Mouse (Mus musculus) liver, adult (tissue): ENCODE measurements around the gene Fndc3b.

ENCODE experiments used
- GATA4 ChIP-seq: IDR thresholded peaks from 2 replicates; pipeline ENCODE4 v1.6.1; 2014; ENCODE audit warnings: mild to moderate bottlenecking, low read length; ENCODE audit not compliant: insufficient replicate concordance

Fndc3b gene

GRCm38 (mm10) chr3:27710648-27711428 lies at the start of gene Fndc3b:
Gene Fndc3b, minus strand, starts transcription at chr3:27711307.
- TF ChIP-seq GATA4 = no peak

GRCm38 (mm10) chr3:27760278-27760677 lies 49.2 kb upstream of the Fndc3b start:
- TF ChIP-seq GATA4 = no peak

- no peak for TF ChIP-seq GATA4
Observed at GRCm38 (mm10) chr3:27758976-27759375, 47.9 kb upstream of the Fndc3b start.

DNA sequence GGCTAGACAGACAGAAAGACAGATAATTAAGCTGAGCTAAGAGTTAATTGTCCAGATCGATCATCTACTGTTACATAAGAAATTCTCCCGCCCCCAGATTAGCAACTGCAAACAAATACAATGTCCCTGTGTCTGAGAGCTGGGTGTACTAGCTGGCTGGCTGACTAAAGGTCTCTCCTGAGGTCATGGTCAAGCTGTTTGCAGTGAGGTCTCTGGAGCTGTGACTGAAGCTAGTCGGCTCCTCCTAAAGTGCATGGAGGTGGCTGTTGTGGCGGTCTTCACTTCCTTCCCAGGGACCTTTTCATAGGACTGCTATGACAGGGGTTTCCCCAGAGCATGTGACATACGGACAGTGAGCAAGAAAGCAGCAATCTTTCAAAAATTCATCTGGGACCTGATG lies 40.5 kb upstream of the Fndc3b start:
- 0 out of 2 replicates have a peak, but pooled peaks have one; percentile 10 for TF ChIP-seq GATA4

- no peak for TF ChIP-seq GATA4
Observed at GRCm38 (mm10) chr3:27751156-27751555, 40.0 kb upstream of the Fndc3b start.

DNA sequence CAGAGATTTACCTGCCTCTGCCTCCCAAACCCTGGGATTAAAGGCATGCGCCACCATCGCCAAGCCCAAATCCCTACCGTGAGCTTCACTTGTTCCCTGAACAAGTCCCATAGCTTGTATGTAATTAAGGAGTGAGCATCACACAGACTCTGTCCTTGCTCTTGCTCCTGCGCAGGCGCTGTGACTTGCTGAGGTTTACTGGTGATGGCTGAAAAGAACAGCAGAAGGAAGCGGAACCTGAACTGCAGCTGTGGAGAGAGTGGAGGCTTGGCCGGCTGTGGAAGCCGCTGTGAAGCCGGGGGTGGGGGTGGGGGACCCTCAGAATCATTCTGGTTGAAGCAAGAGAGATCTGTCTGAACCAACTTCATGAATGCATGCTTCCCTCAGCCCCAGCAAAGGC lies 34.5 kb upstream of the Fndc3b start:
- TF ChIP-seq GATA4 = no peak

- TF ChIP-seq GATA4 = no peak
Observed at GRCm38 (mm10) chr3:27744754-27745153, 33.6 kb upstream of the Fndc3b start.

DNA sequence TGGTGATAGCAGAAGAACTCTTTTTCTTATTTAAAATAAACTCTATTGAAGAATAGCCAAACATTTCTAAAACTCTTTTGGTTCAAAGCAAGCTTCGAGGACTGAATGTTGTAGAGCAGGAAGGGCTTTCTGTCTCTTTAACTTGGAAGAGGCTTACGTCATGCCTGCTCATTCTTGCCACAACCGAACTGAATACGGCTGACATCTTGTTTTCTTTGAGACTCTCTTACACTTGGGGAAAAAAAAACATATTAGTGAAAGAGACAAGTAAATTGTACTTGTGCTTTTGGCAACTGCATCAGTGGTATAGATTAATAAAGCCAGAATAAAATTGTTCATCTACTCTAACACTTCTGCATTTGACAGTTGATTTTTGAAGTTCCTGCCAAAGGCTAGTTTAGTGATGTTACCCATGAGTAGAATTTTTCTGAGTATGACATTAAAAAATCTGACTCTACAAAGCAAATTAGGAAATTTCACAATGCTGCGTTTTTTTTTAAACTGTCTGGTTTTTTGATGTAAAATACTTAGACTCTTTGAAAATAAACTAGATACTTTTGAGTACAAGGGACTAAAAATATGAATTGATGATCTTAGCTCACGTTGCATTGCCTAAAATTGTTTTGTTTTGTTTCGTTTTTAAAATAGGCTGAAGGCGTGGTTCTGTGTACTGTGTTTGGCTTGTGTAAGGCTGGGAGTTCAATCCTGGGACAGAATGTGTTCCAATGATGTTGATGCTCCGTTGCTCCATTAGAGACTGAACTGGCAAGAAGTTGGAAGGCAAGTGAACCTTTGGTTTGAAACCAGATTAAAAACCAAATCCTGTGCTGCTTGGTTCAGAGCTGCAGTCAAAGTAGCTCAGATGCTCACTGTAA lies 32.4 kb upstream of the Fndc3b start:
- no peak for TF ChIP-seq GATA4

DNA sequence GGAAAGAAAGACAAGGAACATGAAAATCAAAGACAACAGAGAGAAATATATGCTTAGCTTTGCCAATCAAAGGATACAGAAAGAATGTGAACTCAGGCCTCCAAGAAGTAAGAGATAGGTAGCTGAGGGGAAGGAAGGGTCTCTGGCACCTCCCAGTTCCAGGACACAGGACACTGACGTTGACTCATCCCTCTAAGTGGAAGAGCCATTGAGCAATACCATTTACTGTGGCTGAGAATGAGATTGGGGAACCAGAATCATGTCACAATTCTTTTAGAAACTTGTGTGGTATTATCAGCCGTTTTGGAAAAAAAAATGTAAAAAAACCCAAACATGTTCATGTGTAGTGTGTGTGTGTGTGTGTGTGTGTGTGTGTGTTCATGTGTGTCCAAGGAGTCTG lies 31.0 kb upstream of the Fndc3b start:
- TF ChIP-seq GATA4 = no peak

GRCm38 (mm10) chr3:27740136-27740535 lies 29.0 kb upstream of the Fndc3b start:
- TF ChIP-seq GATA4 = no peak

DNA sequence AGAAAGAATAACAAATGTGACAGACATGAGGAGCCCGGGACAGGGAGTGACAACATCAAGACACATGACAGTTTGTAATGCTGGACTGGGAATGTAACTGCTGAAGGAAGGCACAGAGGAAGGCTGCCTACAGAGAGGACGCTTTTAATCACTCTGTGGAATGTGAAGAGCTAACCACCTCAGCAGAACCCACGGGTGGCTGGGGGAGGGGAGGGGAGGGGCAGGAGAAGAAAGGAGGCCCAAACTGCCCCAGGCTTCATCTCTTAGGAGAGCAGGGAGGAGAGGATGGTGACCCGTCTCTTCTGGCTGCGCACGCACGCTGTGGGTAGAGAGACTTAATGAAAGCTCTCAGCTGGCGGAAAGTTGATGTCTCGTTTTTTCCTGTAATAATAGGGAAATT lies 25.1 kb upstream of the Fndc3b start:
- TF ChIP-seq GATA4 = no peak

- TF ChIP-seq GATA4 = no peak
Observed at GRCm38 (mm10) chr3:27735113-27735512, 24.0 kb upstream of the Fndc3b start.

DNA sequence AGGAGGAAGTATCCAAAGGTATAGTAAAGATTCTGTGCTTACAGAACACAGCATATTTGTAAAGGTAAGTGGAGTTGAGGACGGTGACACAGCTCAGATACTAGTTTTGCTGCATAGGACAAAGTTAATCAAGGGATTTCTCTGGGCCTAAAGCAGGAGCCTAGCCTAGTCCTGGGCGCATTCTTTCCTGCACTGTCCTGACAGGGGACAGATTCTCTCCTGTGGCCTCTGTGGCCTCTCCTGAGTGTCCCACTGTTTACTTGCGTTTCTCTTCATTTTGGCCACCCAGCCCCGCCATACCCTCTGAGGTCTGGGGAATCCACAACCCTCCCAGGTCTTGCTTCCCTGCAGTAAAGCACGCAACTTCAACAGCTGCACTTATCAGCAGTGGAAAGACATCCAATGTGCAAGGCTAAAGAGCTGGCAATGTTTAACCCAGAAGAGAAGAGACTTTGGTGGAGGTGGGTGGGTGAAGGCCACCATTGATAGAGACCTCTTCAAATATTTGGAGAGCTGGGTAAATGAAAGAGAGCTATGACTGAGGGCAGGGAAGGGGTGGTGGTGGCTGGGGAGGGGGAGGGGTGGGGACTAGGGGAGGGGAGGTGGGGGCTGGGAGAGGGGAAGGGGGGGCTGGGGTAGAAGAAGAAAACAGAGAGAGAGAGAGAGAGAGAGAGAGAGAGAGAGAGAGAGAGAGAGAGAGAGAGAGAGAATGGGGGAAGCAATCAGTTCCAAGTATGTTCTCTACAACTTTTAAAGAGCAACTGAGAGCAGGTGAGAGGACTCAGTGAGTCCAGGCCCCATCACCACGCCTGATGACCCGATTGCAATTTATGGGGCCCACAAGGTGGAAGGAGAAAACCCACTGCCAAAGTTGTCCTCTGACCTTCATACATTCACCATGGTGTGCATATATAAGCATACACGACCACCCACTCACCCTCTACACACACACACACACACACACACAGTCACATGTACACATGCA lies 18.0 kb upstream of the Fndc3b start:
- no peak for TF ChIP-seq GATA4

- TF ChIP-seq GATA4 = no peak
Observed at GRCm38 (mm10) chr3:27728176-27728575, 17.1 kb upstream of the Fndc3b start.

DNA sequence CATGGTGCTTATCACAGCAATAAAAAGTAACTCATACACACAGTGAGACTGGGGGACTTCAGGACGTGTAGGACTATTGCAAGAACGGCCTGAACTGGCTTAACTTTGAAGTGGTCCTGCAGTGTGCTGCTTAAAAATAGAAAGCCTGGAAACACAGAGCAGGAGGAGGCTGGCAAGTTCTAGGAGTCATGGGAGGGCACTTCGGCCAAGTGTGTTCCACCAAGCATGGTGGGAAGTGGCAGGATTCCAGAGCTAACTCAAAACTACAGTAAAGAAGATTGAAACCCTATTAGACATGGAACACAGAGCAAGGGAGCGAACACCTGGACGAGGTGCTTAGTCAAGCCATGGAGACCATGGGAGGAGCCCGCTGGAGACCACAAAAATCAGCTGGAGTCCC lies 14.6 kb upstream of the Fndc3b start:
- TF ChIP-seq GATA4 = no peak
